Mouse (Mus musculus) erythroblast, embryonic 14.5 days (primary cell): ENCODE results near the gene Il1rn.

Experiments
- GATA1 ChIP-seq: IDR thresholded peaks from 2 replicates; pipeline ENCODE4 v1.6.1; 2012; ENCODE audit warnings: low read length, inconsistent platforms, mixed read lengths
- TAL1 ChIP-seq: IDR thresholded peaks from 3 replicates; pipeline ENCODE4 v1.6.1; 2012; ENCODE audit warnings: low read length, inconsistent platforms, mixed read lengths

GRCm38 (mm10) chr2:24386964-24387320 is 50.3 kb downstream of the Il1rn start:
- TF ChIP-seq GATA1 (no peak), TAL1 (no peak)
